Mouse (Mus musculus) intestine, embryonic 14.5 days (tissue): ENCODE results near the gene Igsf3. TPM values are rescaled to one million over a fixed set of nuclear protein-coding genes. Genes with fewer than 3 reads are reported as not detected.

Source experiments
- ATAC-seq: fragments of 200-750 bp; cut with Nextera tagmentation; replicated peaks from 2 replicates; pipeline ENCODE4 v1.8.0; 2017; ENCODE audit warnings: low read depth, moderate number of reproducible peaks, moderate TSS enrichment, moderate library complexity; ENCODE audit not compliant: low FRiP score, low TSS enrichment
- DNase-seq: peaks from one replicate; pipeline ENCODE4 v3.0.0-alpha.2; 2018; ENCODE audit warnings: low spot score
- H3K27ac ChIP-seq: fragments of 300-500 bp; sonication (generic); 2 replicates; pipeline ENCODE4 v1.5.1; 2014; ENCODE audit warnings: low read depth, mild to moderate bottlenecking, control low read depth
- H3K27me3 ChIP-seq: fragments of 300-500 bp; sonication (generic); replicated peaks from 2 replicates; pipeline ENCODE4 v1.6.1; 2014; ENCODE audit warnings: low read length, control low read depth; ENCODE audit not compliant: control insufficient read depth, insufficient read depth
- H3K36me3 ChIP-seq: fragments of 300-500 bp; sonication (generic); 2 replicates; pipeline ENCODE4 v1.6.1; 2014; ENCODE audit warnings: low read length, control low read depth; ENCODE audit not compliant: control insufficient read depth, insufficient read depth
- H3K4me1 ChIP-seq: fragments of 300-500 bp; sonication (generic); replicated peaks from 2 replicates; pipeline ENCODE4 v1.6.1; 2014; ENCODE audit warnings: low read length, control low read depth, mixed read lengths; ENCODE audit not compliant: control insufficient read depth, insufficient read depth
- H3K4me2 ChIP-seq: fragments of 300-500 bp; sonication (generic); 2 replicates; pipeline ENCODE4 v1.6.1; 2014; ENCODE audit warnings: low read length
- H3K4me3 ChIP-seq: fragments of 300-500 bp; sonication (generic); 2 replicates; pipeline ENCODE4 v1.5.1; 2014; ENCODE audit warnings: low read depth, low read length, control low read depth, mixed read lengths
- H3K9ac ChIP-seq: fragments of 300-500 bp; sonication (generic); 2 replicates; pipeline ENCODE4 v1.6.1; 2014; ENCODE audit warnings: mild to moderate bottlenecking, low read length
- H3K9me3 ChIP-seq: fragments of 300-500 bp; sonication (generic); 2 replicates; pipeline ENCODE4 v1.6.1; 2016; ENCODE audit warnings: low read length, control low read depth; ENCODE audit not compliant: control insufficient read depth
- WGBS: fragments of 180-500 bp; shearing (Covaris S2); extraction: QIAGEN DNeasy Blood & Tissue Kit; methylation state at CpG from one replicate; pipeline ENCODE4 v1.1.7; 2014; 5-methylcytosine and 5-hydroxymethylcytosine counted together
- polyA plus RNA-seq: library from polyadenylated mRNA; unstranded; fragments of >200 nt; fragmentation: Nextera tagmentation; extraction: Ambion mirVana; gene quantifications from 2 replicates; pipeline ENCODE4 v1.2.1, GENCODE M21; 2014

Igsf3 gene
- polyA plus RNA-seq, 1 experiment from 2014 or later, result 18.3 TPM

- no peaks in the 10 kb centered on the region for H3K36me3 ChIP-seq
- H3K4me2 ChIP-seq, result peak overlapping the region; percentile 99; the same call in 1 of the 2 replicates
- peaks cover 54% of the 10 kb centered on the region for H3K4me1 ChIP-seq
- H3K27ac ChIP-seq, result no peak overlapping the region
- no peak for DNase-seq
- 28% methylated on average over 5 of the region's 5 CpGs for WGBS
- H3K9me3 ChIP-seq, result no peaks in the 10 kb centered on the region
- ATAC-seq, result no peak
- H3K4me3 ChIP-seq, result no peak overlapping the region
- no peak overlapping the region for H3K9ac ChIP-seq
- H3K27me3 ChIP-seq, result no peaks in the 10 kb centered on the region
These were observed 4.8 kb downstream of the Igsf3 start for GRCm38 (mm10) chr3:101381691-101382090.

GRCm38 (mm10) chr3:101382751-101383150 lies 5.9 kb downstream of the Igsf3 start:
- H3K27ac ChIP-seq, result no peak overlapping the region
- H3K36me3 ChIP-seq, result no peaks in the 10 kb centered on the region
- H3K9me3 ChIP-seq, result no peaks in the 10 kb centered on the region
- no peak overlapping the region for H3K4me2 ChIP-seq
- no peak for ATAC-seq
- H3K4me1 ChIP-seq, result peaks cover 64% of the 10 kb centered on the region
- H3K4me3 ChIP-seq, result no peak overlapping the region
- DNase-seq, result no peak
- 61% methylated on average over 4 of the region's 4 CpGs for WGBS
- no peaks in the 10 kb centered on the region for H3K27me3 ChIP-seq
- H3K9ac ChIP-seq, result no peak overlapping the region

- Histone ChIP-seq H3K4me2 (no peak overlapping the region), H3K36me3 (no peaks in the 10 kb centered on the region), H3K27ac (no peak overlapping the region), H3K9ac (no peak overlapping the region), H3K9me3 (no peaks in the 10 kb centered on the region), H3K4me1 (peaks cover 56% of the 10 kb centered on the region), H3K4me3 (no peak overlapping the region), H3K27me3 (no peaks in the 10 kb centered on the region)
- WGBS, result 28% methylated on average over 8 of the region's 8 CpGs
- ATAC-seq, result 0 out of 2 replicates have a peak, but pooled peaks have one; percentile 47
- DNase-seq, result no peak
These were observed 9.6 kb downstream of the Igsf3 start for GRCm38 (mm10) chr3:101386430-101387016.

- DNase-seq (no peak), ATAC-seq (no peak)
- Histone ChIP-seq H3K9ac (no peak overlapping the region), H3K27ac (no peak overlapping the region), H3K4me2 (0 out of 2 replicates have a peak overlapping the region, but pooled peaks have one; percentile 13), H3K36me3 (no peaks in the 10 kb centered on the region), H3K27me3 (no peaks in the 10 kb centered on the region), H3K4me3 (no peak overlapping the region), H3K4me1 (peaks cover 43% of the 10 kb centered on the region), H3K9me3 (no peaks in the 10 kb centered on the region)
- WGBS, result 13% methylated on average over 10 of the region's 10 CpGs
These were observed 11.0 kb downstream of the Igsf3 start for GRCm38 (mm10) chr3:101387849-101388248.

GRCm38 (mm10) chr3:101389566-101389965 lies 12.7 kb downstream of the Igsf3 start:
- no peaks in the 10 kb centered on the region for H3K9me3 ChIP-seq
- H3K4me2 ChIP-seq, result no peak overlapping the region
- no peaks in the 10 kb centered on the region for H3K36me3 ChIP-seq
- H3K27me3 ChIP-seq, result no peaks in the 10 kb centered on the region
- peaks cover 55% of the 10 kb centered on the region for H3K4me1 ChIP-seq
- no peak overlapping the region for H3K4me3 ChIP-seq
- ATAC-seq, result no peak
- no peak overlapping the region for H3K27ac ChIP-seq
- no peak for DNase-seq
- WGBS, result 60% methylated on average over 3 of the region's 3 CpGs
- H3K9ac ChIP-seq, result no peak overlapping the region

GRCm38 (mm10) chr3:101390472-101390871 lies 13.6 kb downstream of the Igsf3 start:
- H3K4me3 ChIP-seq, result no peak overlapping the region
- 46% methylated on average over 9 of the region's 9 CpGs for WGBS
- H3K4me2 ChIP-seq, result no peak overlapping the region
- H3K27ac ChIP-seq, result no peak overlapping the region
- ATAC-seq (no peak), DNase-seq (no peak)
- no peaks in the 10 kb centered on the region for H3K27me3 ChIP-seq
- no peaks in the 10 kb centered on the region for H3K9me3 ChIP-seq
- H3K9ac ChIP-seq, result no peak overlapping the region
- no peaks in the 10 kb centered on the region for H3K36me3 ChIP-seq
- H3K4me1 ChIP-seq, result peaks cover 64% of the 10 kb centered on the region

- Histone ChIP-seq H3K4me1 (peaks cover 72% of the 10 kb centered on the region), H3K4me2 (no peak overlapping the region), H3K9me3 (no peaks in the 10 kb centered on the region), H3K9ac (no peak overlapping the region), H3K36me3 (no peaks in the 10 kb centered on the region), H3K4me3 (no peak overlapping the region), H3K27me3 (no peaks in the 10 kb centered on the region), H3K27ac (no peak overlapping the region)
- WGBS, result 90% methylated on average over 6 of the region's 6 CpGs
- DNase-seq (no peak), ATAC-seq (no peak)
These were observed 15.1 kb downstream of the Igsf3 start for GRCm38 (mm10) chr3:101391991-101392390.

- Histone ChIP-seq H3K9me3 (no peaks in the 10 kb centered on the region), H3K4me1 (peaks cover 72% of the 10 kb centered on the region), H3K9ac (no peak overlapping the region), H3K4me2 (no peak overlapping the region), H3K36me3 (no peaks in the 10 kb centered on the region), H3K27me3 (no peaks in the 10 kb centered on the region), H3K27ac (peak overlapping the region; percentile 3; the same call in 1 of the 2 replicates), H3K4me3 (no peak overlapping the region)
- WGBS, result 82% methylated on average over 6 of the region's 6 CpGs
- DNase-seq, result no peak
- no peak for ATAC-seq
These were observed 16.3 kb downstream of the Igsf3 start for GRCm38 (mm10) chr3:101393103-101393644.
